Mouse (Mus musculus) limb, embryonic 15.5 days (tissue): ENCODE data around the gene Mpp3. TPM values are rescaled to one million over a fixed set of nuclear protein-coding genes. Genes with fewer than 3 reads are reported as not detected.
"Not testable (repeated sequence)": the region's sequence is repeated elsewhere in the genome, so short reads cannot be mapped to it uniquely, and the experiment has no call there.

Source experiments
- ATAC-seq: fragments of 200-750 bp; cut with Nextera tagmentation; 2 replicates; pipeline ENCODE4 v1.8.0; 2017; ENCODE audit warnings: low read depth, moderate TSS enrichment; ENCODE audit not compliant: insufficient number of reproducible peaks, low FRiP score, low TSS enrichment
- H3K27ac ChIP-seq: fragments of 300-500 bp; sonication (generic); 2 replicates; pipeline ENCODE4 v1.5.1; 2015; ENCODE audit warnings: moderate library complexity, mild to moderate bottlenecking, inconsistent platforms
- H3K27me3 ChIP-seq: fragments of 300-500 bp; sonication (generic); 2 replicates; pipeline ENCODE4 v1.6.1; 2015; ENCODE audit warnings: inconsistent platforms
- H3K36me3 ChIP-seq: fragments of 300-500 bp; sonication (generic); 2 replicates; pipeline ENCODE4 v1.6.1; 2015; ENCODE audit warnings: inconsistent platforms
- H3K4me1 ChIP-seq: fragments of 300-500 bp; sonication (generic); 2 replicates; pipeline ENCODE4 v1.6.1; 2015; ENCODE audit warnings: inconsistent platforms
- H3K4me2 ChIP-seq: fragments of 300-500 bp; sonication (generic); 2 replicates; pipeline ENCODE4 v1.6.1; 2015; ENCODE audit warnings: mild to moderate bottlenecking, inconsistent platforms
- H3K4me3 ChIP-seq: fragments of 300-500 bp; sonication (generic); 2 replicates; pipeline ENCODE4 v1.5.1; 2015; ENCODE audit warnings: mild to moderate bottlenecking, inconsistent platforms
- H3K9ac ChIP-seq: fragments of 300-500 bp; sonication (generic); 2 replicates; pipeline ENCODE4 v1.6.1; 2015; ENCODE audit warnings: inconsistent platforms
- H3K9me3 ChIP-seq: fragments of 300-500 bp; sonication (generic); 2 replicates; pipeline ENCODE4 v1.6.1; 2016; ENCODE audit warnings: inconsistent platforms
- WGBS: fragments of 180-500 bp; shearing (Covaris S2); methylation state at CpG from one replicate; pipeline ENCODE4 v1.1.7; 2015; 5-methylcytosine and 5-hydroxymethylcytosine counted together
- polyA plus RNA-seq: library from polyadenylated mRNA; unstranded; fragments of >200 nt; fragmentation: Nextera tagmentation; extraction: Ambion mirVana; gene quantifications from 2 replicates; pipeline ENCODE4 v1.2.1, GENCODE M21; 2015

Mpp3 gene
- polyA plus RNA-seq, 1 experiment from 2014 or later = 6.0 TPM

DNA sequence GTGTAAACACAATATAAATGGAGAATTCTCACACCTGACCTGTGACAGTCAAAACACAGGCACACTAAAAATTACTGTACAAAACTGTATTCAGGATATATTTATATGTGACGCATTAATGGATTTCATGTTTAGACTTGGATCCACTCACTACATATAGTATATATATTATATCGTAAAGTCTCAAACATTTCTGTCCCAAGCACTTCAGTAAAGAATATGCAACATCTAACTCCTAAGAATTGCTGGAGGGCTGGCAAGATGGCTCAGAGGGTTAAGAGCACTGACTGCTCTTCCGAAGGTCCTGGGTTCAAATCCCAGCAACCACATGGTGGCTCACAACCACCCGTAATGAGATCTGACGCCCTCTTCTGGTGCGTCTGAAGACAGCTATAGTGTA lies 42.8 kb downstream of the Mpp3 start:
- not testable (repeated sequence) for H3K27ac ChIP-seq, H3K4me2 ChIP-seq, H3K36me3 ChIP-seq, H3K27me3 ChIP-seq, H3K9me3 ChIP-seq, H3K4me3 ChIP-seq, H3K9ac ChIP-seq, ATAC-seq
- H3K4me1 ChIP-seq = peaks cover 28% of the 10 kb centered on the region
- 58% methylated on average over 6 of the region's 6 CpGs for WGBS

- peak; percentile 68 for ATAC-seq
- Histone ChIP-seq H3K27ac (peak within 1 kb of the TSS; percentile 84), H3K9me3 (no peaks in the 10 kb centered on the region), H3K36me3 (peaks cover 13% of the 10 kb centered on the region; the same call in 1 of the 2 replicates), H3K4me2 (peak within 1 kb of the TSS; percentile 92), H3K4me3 (peak within 1 kb of the TSS; percentile 68), H3K4me1 (peaks cover 28% of the 10 kb centered on the region), H3K27me3 (peaks cover 3% of the 10 kb centered on the region; the same call in 1 of the 2 replicates), H3K9ac (peak within 1 kb of the TSS; percentile 70)
- 1% methylated on average over 69 of the region's 71 CpGs for WGBS
Observed at GRCm38 (mm10) chr11:101984054-101985025, 43.9 kb downstream of the Mpp3 start, which contains the start of gene Cfap97d1. Gene Cfap97d1, plus strand, starts transcription at chr11:101984279.

DNA sequence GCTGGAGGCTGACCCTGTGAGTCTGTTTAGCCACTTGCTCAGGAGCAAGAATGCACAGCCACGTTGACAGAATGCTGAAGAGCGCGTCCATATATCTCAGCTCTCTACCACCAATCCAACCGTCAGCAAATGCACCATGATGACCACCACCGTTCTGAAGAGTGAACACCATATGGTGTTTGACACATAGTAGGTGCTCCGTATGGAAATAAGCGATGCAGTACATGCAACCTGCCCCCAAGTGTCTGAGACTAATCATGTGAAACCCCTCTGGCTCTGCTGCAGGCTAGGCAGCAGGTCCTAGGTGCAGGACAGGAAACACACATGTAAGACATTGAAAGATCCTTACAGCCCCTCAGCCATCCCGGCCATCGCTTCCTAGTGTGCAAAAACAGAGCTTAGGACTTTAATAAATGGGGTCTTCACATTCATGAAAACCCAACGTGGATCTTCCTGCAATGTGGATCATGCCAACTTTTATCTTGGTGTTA lies 44.8 kb downstream of the Mpp3 start:
- peaks cover 13% of the 10 kb centered on the region; the same call in 1 of the 2 replicates for H3K36me3 ChIP-seq
- H3K9ac ChIP-seq = no peak overlapping the region
- no peaks in the 10 kb centered on the region for H3K9me3 ChIP-seq
- peak overlapping the region; percentile 68 for H3K4me3 ChIP-seq
- peaks cover 28% of the 10 kb centered on the region for H3K4me1 ChIP-seq
- ATAC-seq = no peak
- peak overlapping the region; percentile 43 for H3K27ac ChIP-seq
- H3K27me3 ChIP-seq = peaks cover 3% of the 10 kb centered on the region; the same call in 1 of the 2 replicates
- H3K4me2 ChIP-seq = peak overlapping the region; percentile 92
- 68% methylated on average over 10 of the region's 10 CpGs for WGBS

GRCm38 (mm10) chr11:101982981-101983411 lies 45.3 kb downstream of the Mpp3 start:
- H3K27me3 ChIP-seq = peaks cover 3% of the 10 kb centered on the region; the same call in 1 of the 2 replicates
- WGBS = 52% methylated on average over 6 of the region's 6 CpGs
- no peak overlapping the region for H3K9ac ChIP-seq
- H3K27ac ChIP-seq = peak overlapping the region; percentile 43; the same call in 1 of the 2 replicates
- ATAC-seq = no peak
- no peaks in the 10 kb centered on the region for H3K9me3 ChIP-seq
- H3K36me3 ChIP-seq = peaks cover 13% of the 10 kb centered on the region; the same call in 1 of the 2 replicates
- no peak overlapping the region for H3K4me3 ChIP-seq
- H3K4me1 ChIP-seq = peaks cover 28% of the 10 kb centered on the region
- no peak overlapping the region for H3K4me2 ChIP-seq

DNA sequence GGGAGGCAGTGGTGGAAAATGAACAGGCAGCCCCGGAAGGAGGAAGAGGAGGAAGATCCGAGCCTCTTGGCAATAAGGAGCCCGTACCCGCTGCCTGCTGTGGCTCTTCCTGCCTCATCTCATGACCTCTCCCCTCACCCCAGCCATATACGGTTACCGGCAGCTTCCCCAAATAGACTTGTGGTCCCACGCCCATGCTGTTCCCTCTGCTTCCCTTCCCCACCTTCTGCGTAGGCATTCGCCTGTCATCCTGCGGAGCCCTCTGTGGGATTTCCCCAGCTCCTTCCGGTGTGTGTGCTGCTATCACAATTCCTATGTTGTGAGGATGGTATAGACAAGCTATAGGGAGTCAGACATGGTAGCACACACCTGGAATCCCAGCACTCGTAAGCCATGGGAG lies 46.4 kb downstream of the Mpp3 start:
- H3K9ac ChIP-seq = no peak overlapping the region
- no peak overlapping the region for H3K4me2 ChIP-seq
- no peak overlapping the region for H3K4me3 ChIP-seq
- no peaks in the 10 kb centered on the region for H3K9me3 ChIP-seq
- 75% methylated on average over 12 of the region's 12 CpGs for WGBS
- peaks cover 28% of the 10 kb centered on the region for H3K4me1 ChIP-seq
- H3K27ac ChIP-seq = no peak overlapping the region
- peaks cover 3% of the 10 kb centered on the region; the same call in 1 of the 2 replicates for H3K27me3 ChIP-seq
- H3K36me3 ChIP-seq = peaks cover 13% of the 10 kb centered on the region; the same call in 1 of the 2 replicates
- ATAC-seq = no peak

GRCm38 (mm10) chr11:101980603-101981157 lies 47.6 kb downstream of the Mpp3 start:
- no peak overlapping the region for H3K4me3 ChIP-seq
- peaks cover 3% of the 10 kb centered on the region; the same call in 1 of the 2 replicates for H3K27me3 ChIP-seq
- WGBS = 79% methylated on average over 9 of the region's 9 CpGs
- no peak overlapping the region for H3K27ac ChIP-seq
- H3K4me2 ChIP-seq = no peak overlapping the region
- no peak overlapping the region for H3K9ac ChIP-seq
- no peak for ATAC-seq
- H3K4me1 ChIP-seq = peaks cover 20% of the 10 kb centered on the region
- no peaks in the 10 kb centered on the region for H3K9me3 ChIP-seq
- peaks cover 19% of the 10 kb centered on the region for H3K36me3 ChIP-seq

DNA sequence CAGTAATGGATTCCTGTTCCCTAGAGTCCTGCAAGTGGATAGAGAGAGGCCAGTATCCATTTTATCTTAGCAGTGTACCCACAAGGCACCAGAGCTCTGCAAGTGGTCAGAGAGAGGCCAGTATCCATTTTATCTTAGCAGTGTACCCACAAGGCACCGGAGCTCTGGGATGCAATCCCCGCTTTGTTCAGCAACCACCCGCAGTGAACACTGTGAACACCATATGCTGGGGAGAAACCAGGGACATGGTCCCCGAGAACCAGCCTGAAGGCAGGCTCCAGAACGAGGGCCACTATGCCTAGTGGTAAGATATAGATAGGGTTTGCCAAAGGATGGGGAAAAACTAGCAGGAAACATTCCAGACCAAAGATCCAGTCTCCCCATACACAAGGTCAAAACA lies 49.1 kb downstream of the Mpp3 start:
- Histone ChIP-seq H3K9me3 (no peaks in the 10 kb centered on the region), H3K4me3 (no peak overlapping the region), H3K36me3 (peaks cover 22% of the 10 kb centered on the region), H3K27me3 (no peaks in the 10 kb centered on the region), H3K4me1 (peaks cover 11% of the 10 kb centered on the region), H3K4me2 (no peak overlapping the region), H3K9ac (no peak overlapping the region), H3K27ac (no peak overlapping the region)
- WGBS = 88% methylated on average over 5 of the region's 5 CpGs
- no peak for ATAC-seq

DNA sequence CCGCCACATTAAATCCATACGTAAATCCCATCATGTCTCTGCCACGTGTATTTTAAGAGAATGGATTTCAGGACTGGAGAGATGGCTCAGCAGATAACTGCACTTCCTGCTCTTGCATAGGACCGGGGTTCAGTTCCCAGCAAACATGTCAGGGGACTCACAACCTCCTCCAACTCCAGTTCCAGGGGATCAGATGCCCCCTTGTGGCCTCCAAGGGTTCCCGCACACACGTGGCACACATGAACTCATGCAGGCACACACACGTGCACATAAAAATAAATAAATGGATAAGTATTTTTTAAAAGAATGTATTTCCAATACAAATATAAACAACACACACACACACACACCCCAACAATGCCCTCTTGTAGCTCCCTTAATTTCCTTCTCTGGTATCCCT lies 51.3 kb downstream of the Mpp3 start:
- Histone ChIP-seq H3K9me3 (no peaks in the 10 kb centered on the region), H3K4me3 (no peak overlapping the region), H3K4me2 (no peak overlapping the region), H3K9ac (no peak overlapping the region), H3K36me3 (peaks cover 22% of the 10 kb centered on the region), H3K4me1 (peaks cover 7% of the 10 kb centered on the region; the same call in 1 of the 2 replicates), H3K27ac (no peak overlapping the region), H3K27me3 (no peaks in the 10 kb centered on the region)
- no peak for ATAC-seq
- WGBS = 90% methylated on average over 7 of the region's 7 CpGs

DNA sequence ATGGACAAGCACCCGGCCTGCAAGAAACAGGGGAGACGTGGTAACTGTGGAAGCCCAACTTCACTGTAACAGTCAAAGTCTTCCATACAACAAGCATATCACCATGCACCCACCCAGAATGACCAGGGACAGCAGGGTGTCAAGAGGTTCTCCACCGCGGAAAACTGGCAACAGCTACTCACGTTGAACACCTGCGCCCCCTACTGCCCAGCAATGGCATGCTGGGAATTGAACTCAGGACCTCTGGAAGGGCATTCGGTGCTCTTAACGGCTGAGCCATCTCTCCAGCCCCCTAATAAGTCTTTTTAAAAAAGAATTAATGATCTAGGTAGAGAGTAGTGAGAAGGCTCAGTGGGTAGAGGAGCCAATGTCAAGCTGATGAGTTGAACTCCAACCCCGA lies 53.3 kb downstream of the Mpp3 start:
- Histone ChIP-seq H3K27ac (no peak overlapping the region), H3K9ac (no peak overlapping the region), H3K4me3 (no peak overlapping the region), H3K4me1 (peaks cover 7% of the 10 kb centered on the region; the same call in 1 of the 2 replicates), H3K4me2 (no peak overlapping the region), H3K36me3 (peaks cover 13% of the 10 kb centered on the region), H3K9me3 (no peaks in the 10 kb centered on the region), H3K27me3 (no peaks in the 10 kb centered on the region)
- ATAC-seq = no peak
- WGBS = 52% methylated on average over 9 of the region's 9 CpGs

GRCm38 (mm10) chr11:101974181-101974580 lies 54.1 kb downstream of the Mpp3 start:
- Histone ChIP-seq H3K4me2 (no peak overlapping the region), H3K27ac (no peak overlapping the region), H3K27me3 (no peaks in the 10 kb centered on the region), H3K4me3 (no peak overlapping the region), H3K36me3 (peaks cover 9% of the 10 kb centered on the region), H3K4me1 (peaks cover 7% of the 10 kb centered on the region; the same call in 1 of the 2 replicates), H3K9me3 (no peaks in the 10 kb centered on the region), H3K9ac (no peak overlapping the region)
- WGBS = 32% methylated on average over 6 of the region's 6 CpGs
- ATAC-seq = no peak

- Histone ChIP-seq H3K4me3 (no peak overlapping the region), H3K9ac (no peak overlapping the region), H3K4me1 (peaks cover 10% of the 10 kb centered on the region; the same call in 1 of the 2 replicates), H3K36me3 (peaks cover 9% of the 10 kb centered on the region), H3K4me2 (no peak overlapping the region), H3K9me3 (no peaks in the 10 kb centered on the region), H3K27ac (no peak overlapping the region), H3K27me3 (peaks cover 2% of the 10 kb centered on the region; the same call in 1 of the 2 replicates)
- WGBS = 46% methylated on average over 9 of the region's 9 CpGs
- ATAC-seq = no peak
Observed at GRCm38 (mm10) chr11:101973496-101973895, 54.8 kb downstream of the Mpp3 start.
